8 mouse cellular contexts compared by ENCODE assay signal in the genomic region with DNA sequence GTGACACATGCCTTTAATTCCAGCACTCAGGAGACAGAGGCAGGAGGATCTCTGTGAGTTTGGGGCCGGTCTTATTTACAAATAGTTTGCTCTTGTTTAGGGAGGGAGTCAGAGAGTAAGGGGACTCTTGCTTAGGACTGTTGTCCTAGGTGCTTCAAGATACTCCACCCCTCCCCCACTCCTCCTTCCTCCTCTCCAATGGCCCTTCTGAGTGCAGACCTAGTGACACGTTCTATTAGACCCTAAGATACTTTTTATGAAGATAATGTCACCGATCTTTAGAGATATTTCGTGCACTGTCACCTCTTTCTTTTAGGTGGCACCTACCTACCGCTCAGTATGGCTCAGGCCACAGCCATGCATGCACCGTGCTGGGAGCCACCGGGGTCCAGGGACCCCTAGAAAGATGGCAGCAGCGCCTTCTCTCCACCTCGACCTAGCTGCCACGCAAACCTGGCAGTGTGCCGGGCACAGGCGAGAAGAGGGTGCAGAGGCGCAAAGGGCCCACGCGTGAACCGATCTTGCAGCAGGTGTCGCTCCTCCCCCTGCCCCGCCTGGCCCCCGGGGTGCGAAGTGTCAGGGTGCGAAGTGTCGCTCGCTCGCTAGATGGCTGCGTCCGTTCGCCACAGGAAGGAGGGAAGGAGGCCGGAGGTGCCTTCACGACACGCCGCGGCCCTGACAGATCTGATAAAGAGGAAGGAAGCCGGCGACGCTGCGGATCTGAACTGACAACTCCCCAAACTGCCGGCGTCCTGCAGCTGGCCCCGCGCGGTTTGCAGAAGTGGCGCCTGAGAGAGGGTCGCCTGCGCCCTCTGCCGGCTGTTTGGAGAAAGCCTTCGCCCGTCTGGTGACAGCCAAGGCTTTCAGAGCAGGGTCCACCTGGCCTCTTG.
DNase-seq lines count a peak whose midpoint lies in the region; ATAC-seq and TF ChIP-seq lines count a peak whose summit lies in the region.

No protein-coding gene starts in this region.

- peak overlapping the region; percentile 66 for H3K4me2 ChIP-seq in heart, embryonic 16.5 days (ENCODE audit: low read depth, low read length)
- peak overlapping the region; percentile 73 for H3K4me2 ChIP-seq in liver, embryonic 14.5 days (ENCODE audit: low read depth)
- peak overlapping the region; percentile 61 for H3K4me2 ChIP-seq in neural tube, embryonic 11.5 days (ENCODE audit: low read depth)
- peak overlapping the region; percentile 76 for H3K4me2 ChIP-seq in stomach, embryonic 16.5 days (ENCODE audit: low read depth, low read length)

- peak; percentile 19; the same call in 1 of the 2 replicates for TF ChIP-seq EP300 in liver, embryonic 14.5 days (IDR thresholded peaks at IDR 0.05; ENCODE audit: low read depth)

- peaks cover 18% of the 10 kb centered on the region for H3K4me1 ChIP-seq in forebrain, embryonic 10.5 days
- peaks cover 17% of the 10 kb centered on the region for H3K4me1 ChIP-seq in heart, embryonic 16.5 days (ENCODE audit: control insufficient read depth, insufficient read depth, low read length)
- peaks cover 0 to 5% of the 10 kb centered on the region in 2 experiments; a peak in 3 of 4 replicates for H3K4me1 ChIP-seq in liver, embryonic 14.5 days (replicated peaks; ENCODE audit: control insufficient read depth in 2 of 2, insufficient read depth in 2 of 2, low read length in 1 of 2)
- peaks cover 3% of the 10 kb centered on the region; the same call in 1 of the 2 replicates for H3K4me1 ChIP-seq in neural tube, embryonic 11.5 days (ENCODE audit: control insufficient read depth, insufficient read depth, low read length)
- peaks cover 6% of the 10 kb centered on the region; the same call in 1 of the 2 replicates for H3K4me1 ChIP-seq in stomach, embryonic 16.5 days (ENCODE audit: control insufficient read depth, insufficient read depth, low read length)

- peaks cover 6% of the 10 kb centered on the region for H3K36me3 ChIP-seq in forebrain, embryonic 10.5 days (replicated peaks)
- H3K36me3 ChIP-seq in heart, embryonic 16.5 days (ENCODE audit: control insufficient read depth, insufficient read depth) = peaks cover 7% of the 10 kb centered on the region; the same call in 1 of the 2 replicates
- no peaks in the 10 kb centered on the region for H3K36me3 ChIP-seq in liver, embryonic 14.5 days (replicated peaks; ENCODE audit: control insufficient read depth, insufficient read depth, low read depth)
- H3K36me3 ChIP-seq in neural tube, embryonic 11.5 days (ENCODE audit: control insufficient read depth, insufficient read depth, low read length) = peaks cover 4% of the 10 kb centered on the region
- H3K36me3 ChIP-seq in stomach, embryonic 16.5 days (ENCODE audit: control insufficient read depth, insufficient read depth, low read length) = no peaks in the 10 kb centered on the region

- H3K9me3 ChIP-seq in forebrain, embryonic 10.5 days = no peaks in the 10 kb centered on the region
- H3K9me3 ChIP-seq in heart, embryonic 16.5 days (replicated peaks; ENCODE audit: control insufficient read depth, low read length) = peaks cover 6% of the 10 kb centered on the region; the same call in 1 of the 2 replicates
- no peaks in the 10 kb centered on the region for H3K9me3 ChIP-seq in liver, embryonic 14.5 days (ENCODE audit: control insufficient read depth, low read length)
- H3K9me3 ChIP-seq in neural tube, embryonic 11.5 days (ENCODE audit: control insufficient read depth, low read length) = no peaks in the 10 kb centered on the region; the same call in 1 of the 2 replicates
- no peaks in the 10 kb centered on the region for H3K9me3 ChIP-seq in stomach, embryonic 16.5 days (replicated peaks; ENCODE audit: control insufficient read depth, low read length)

- H3K27me3 ChIP-seq in forebrain, embryonic 10.5 days (ENCODE audit: poor library complexity, severe bottlenecking) = peaks cover 63% of the 10 kb centered on the region
- H3K27me3 ChIP-seq in heart, embryonic 16.5 days (ENCODE audit: control insufficient read depth, insufficient read depth, low read length) = peaks cover 19% of the 10 kb centered on the region
- peaks cover 3% of the 10 kb centered on the region for H3K27me3 ChIP-seq in liver, embryonic 14.5 days (ENCODE audit: control insufficient read depth, insufficient read depth, low read length)
- H3K27me3 ChIP-seq in neural tube, embryonic 11.5 days (ENCODE audit: control insufficient read depth, insufficient read depth, low read length) = peaks cover 16% of the 10 kb centered on the region
- peaks cover 10% of the 10 kb centered on the region; the same call in 1 of the 2 replicates for H3K27me3 ChIP-seq in stomach, embryonic 16.5 days (ENCODE audit: control insufficient read depth, insufficient read depth, low read length)

- DNase-seq in CD4-positive, CD25-positive, alpha-beta regulatory T cell, adult 2 months (ENCODE audit: low read depth, low spot score) = peak; percentile 95
- peak; percentile 22 for DNase-seq in brain, embryonic 18.5 days (ENCODE audit: low read depth, low spot score)
- peak; percentile 82 for DNase-seq in forebrain, embryonic 10.5 days (ENCODE audit: extremely low spot score, low spot score)
- peak; percentile 92 to 94 for DNase-seq in kidney, postnatal 25 days
- peak; percentile 70 to 76 (median 70) for DNase-seq in liver, embryonic 14.5 days (ENCODE audit: low read depth in 3 of 3, low spot score in 3 of 3)
- DNase-seq in neural tube, embryonic 11.5 days (ENCODE audit: low spot score) = peak; percentile 87

- TF ChIP-seq CTCF in liver, embryonic 14.5 days (IDR thresholded peaks at IDR 0.05; ENCODE audit: low read depth) = peak; percentile 96

- H3K9ac ChIP-seq in heart, embryonic 16.5 days (ENCODE audit: low read length) = peak overlapping the region; percentile 35
- H3K9ac ChIP-seq in liver, embryonic 14.5 days (replicated peaks) = peak overlapping the region; percentile 32
- H3K9ac ChIP-seq in neural tube, embryonic 11.5 days (ENCODE audit: low read length) = no peak overlapping the region
- peak overlapping the region; percentile 59 for H3K9ac ChIP-seq in stomach, embryonic 16.5 days (ENCODE audit: low read length)

- no peak overlapping the region for H3K27ac ChIP-seq in forebrain, embryonic 10.5 days
- H3K27ac ChIP-seq in heart, embryonic 16.5 days (ENCODE audit: low read length) = no peak overlapping the region
- no peak overlapping the region for H3K27ac ChIP-seq in liver, embryonic 14.5 days
- no peak overlapping the region for H3K27ac ChIP-seq in neural tube, embryonic 11.5 days (ENCODE audit: low read depth, low read length)
- no peak overlapping the region for H3K27ac ChIP-seq in stomach, embryonic 16.5 days (ENCODE audit: low read length)

- under 1% methylated on average over 46 of the region's 47 CpGs for WGBS in forebrain, embryonic 10.5 days
- WGBS in heart, embryonic 16.5 days = 4% methylated on average over 39 of the region's 47 CpGs
- 1% methylated on average over 47 of the region's 47 CpGs for WGBS in liver, embryonic 14.5 days (ENCODE audit: insufficient replicate concordance)
- WGBS in neural tube, embryonic 11.5 days = 2% methylated on average over 47 of the region's 47 CpGs
- WGBS in stomach, embryonic 16.5 days = 3% methylated on average over 46 of the region's 47 CpGs

- peak; percentile 71 for ATAC-seq in heart, embryonic 16.5 days (replicated peaks; ENCODE audit: extremely low read depth, insufficient read depth, low FRiP score)
- ATAC-seq in liver, embryonic 14.5 days (ENCODE audit: insufficient read depth) = peak; percentile 70
- ATAC-seq in neural tube, embryonic 11.5 days (ENCODE audit: insufficient read depth, low FRiP score, low TSS enrichment) = 0 out of 2 replicates have a peak, but pooled peaks have one; percentile 63
- ATAC-seq in stomach, embryonic 16.5 days (ENCODE audit: insufficient read depth, low FRiP score) = peak; percentile 75

- peak overlapping the region; percentile 53 for H3K4me3 ChIP-seq in forebrain, embryonic 10.5 days
- H3K4me3 ChIP-seq in heart, embryonic 16.5 days (ENCODE audit: low read length) = peak overlapping the region; percentile 42
- H3K4me3 ChIP-seq in liver, embryonic 14.5 days (ENCODE audit: insufficient read depth in 1 of 2, low read depth in 2 of 2, low read length in 2 of 2) = peak overlapping the region; percentile 1 to 45; a peak in 3 of 4 replicates
- H3K4me3 ChIP-seq in neural tube, embryonic 11.5 days (ENCODE audit: low read depth, low read length) = peak overlapping the region; percentile 31
- peak overlapping the region; percentile 46 for H3K4me3 ChIP-seq in stomach, embryonic 16.5 days (replicated peaks; ENCODE audit: low read length)

Comparison
In these comparisons a context has a peak if more than half of its experiments do, and no peak if none do; other contexts are left out.
1. DNase-seq: peak in every context shown above with its lines; median percentile 95 in CD4-positive, CD25-positive, alpha-beta regulatory T cell, adult 2 months; 93 in kidney, postnatal 25 days; 87 in neural tube, embryonic 11.5 days; 82 in forebrain, embryonic 10.5 days; 70 in liver, embryonic 14.5 days; 22 in brain, embryonic 18.5 days.